Mouse (Mus musculus): ENCODE data around the gene Epor. TPM values are rescaled to one million over a fixed set of nuclear protein-coding genes. Genes with fewer than 3 reads are reported as not detected.

The Epor gene
- total and polyA plus RNA-seq, 3 experiments, result 192 to 440 TPM; not detected in 1

- TF ChIP-seq RAD21 (IDR thresholded peaks at IDR 0.05; ENCODE audit: low read depth, low read length), result no peak
- TF ChIP-seq CHD2 (IDR thresholded peaks at IDR 0.05; ENCODE audit: low read length), result no peak
- no peak for TF ChIP-seq MAX (IDR thresholded peaks at IDR 0.05; ENCODE audit: low read length)
- TF ChIP-seq ZC3H11A (IDR thresholded peaks at IDR 0.05; ENCODE audit: low read depth, low read length), result no peak
- no peak for TF ChIP-seq MEF2A (IDR thresholded peaks at IDR 0.05; ENCODE audit: extremely low read depth, insufficient replicate concordance, low read depth, low read length, poor library complexity, severe bottlenecking)
- TF ChIP-seq USF2 (IDR thresholded peaks at IDR 0.05; ENCODE audit: borderline replicate concordance in 1 of 2, insufficient read depth in 1 of 2, low read depth in 1 of 2, low read length in 2 of 2), result no peak
- no peak for TF ChIP-seq POLR2AphosphoS5 (IDR thresholded peaks at IDR 0.05; ENCODE audit: borderline replicate concordance, low read depth, low read length)
- TF ChIP-seq SIN3A (IDR thresholded peaks at IDR 0.05; ENCODE audit: low read length), result no peak
- no peak for TF ChIP-seq CHD1 (IDR thresholded peaks at IDR 0.05; ENCODE audit: low read depth, low read length)
- TF ChIP-seq MXI1 (IDR thresholded peaks at IDR 0.05; ENCODE audit: low read depth, low read length), result no peak
- no peak for TF ChIP-seq JUND (IDR thresholded peaks at IDR 0.05; ENCODE audit: low read depth, low read length)
- TF ChIP-seq RCOR1 (IDR thresholded peaks at IDR 0.05; ENCODE audit: low read depth, low read length), result no peak
- TF ChIP-seq MYC (IDR thresholded peaks at IDR 0.05; ENCODE audit: low read depth, low read length), result no peak
- no peak for TF ChIP-seq ETS1 (IDR thresholded peaks at IDR 0.05; ENCODE audit: low read depth, low read length)
- TF ChIP-seq HCFC1 (IDR thresholded peaks at IDR 0.05; ENCODE audit: low read depth, low read length), result no peak
- TF ChIP-seq GABPA (IDR thresholded peaks at IDR 0.05; ENCODE audit: low read depth, low read length), result no peak
- TF ChIP-seq CTCF (IDR thresholded peaks at IDR 0.05 in 2 of 3, conservative IDR thresholded peaks at IDR 0.05 in 1 of 3; ENCODE audit: control insufficient read depth in 1 of 3, insufficient read depth in 1 of 3, low read depth in 2 of 3, low read length in 3 of 3, poor library complexity in 1 of 3, severe bottlenecking in 1 of 3), result no peak
- TF ChIP-seq MAFK (IDR thresholded peaks at IDR 0.05; ENCODE audit: borderline replicate concordance, low read depth, low read length), result no peak
- Histone ChIP-seq H3K79me2 (ENCODE audit: control insufficient read depth, insufficient read depth, low read length, poor library complexity) (no peaks in the 10 kb centered on the region; the same call in 1 of the 2 replicates), H3K4me1 (ENCODE audit: control insufficient read depth in 1 of 2, insufficient read depth in 2 of 2, low read length in 2 of 2) (no peaks in the 10 kb centered on the region; a peak in 1 of 4 replicates), H3K4me3 (ENCODE audit: control insufficient read depth in 1 of 2, insufficient read depth in 1 of 2, low read depth in 2 of 2, low read length in 2 of 2) (no peak overlapping the region), H3K27me3 (ENCODE audit: control insufficient read depth in 1 of 2, insufficient read depth in 2 of 2, low read length in 2 of 2) (no peaks in the 10 kb centered on the region), H3K36me3 (ENCODE audit: control insufficient read depth in 1 of 2, insufficient read depth in 2 of 2, low read length in 2 of 2) (peaks cover 0 to 25% of the 10 kb centered on the region in 2 experiments; a peak in 3 of 4 replicates), H3K27ac (ENCODE audit: control insufficient read depth, low read depth, low read length) (no peak overlapping the region), H3K9ac (ENCODE audit: control insufficient read depth, low read depth, low read length, poor library complexity, severe bottlenecking) (no peak overlapping the region), H3K9me3 (replicated peaks; ENCODE audit: insufficient read depth, low read length) (no peaks in the 10 kb centered on the region)
- DNase-seq (ENCODE audit: low read depth, low spot score), result no peak
Measured at GRCm38 (mm10) chr9:22011055-22011454, 47.7 kb upstream of the Epor start.

DNA sequence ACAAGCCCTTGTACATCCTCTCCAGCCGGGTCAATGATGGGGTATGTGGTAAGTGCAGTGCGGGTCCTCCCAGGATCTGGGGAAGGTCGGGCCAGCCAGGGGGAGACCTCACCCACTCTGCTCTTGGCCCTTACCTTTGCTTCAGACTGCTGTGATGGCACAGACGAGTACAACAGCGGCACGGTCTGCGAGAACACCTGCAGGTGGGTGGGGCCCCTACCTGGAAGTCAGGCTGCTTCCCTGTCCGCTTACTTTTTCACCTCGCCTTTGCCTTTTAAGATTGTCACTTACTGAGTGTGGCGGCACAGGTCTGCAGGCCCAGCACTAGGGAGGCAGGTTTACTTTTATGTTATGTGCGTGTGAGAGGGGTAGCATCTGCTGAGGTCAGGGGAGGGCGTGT, 41.2 kb upstream of the Epor start:
- H3K4me3 ChIP-seq (ENCODE audit: control insufficient read depth in 1 of 2, insufficient read depth in 1 of 2, low read depth in 2 of 2, low read length in 2 of 2), result no peak overlapping the region

More for the DNA sequence above, 41.2 kb upstream of the Epor start:
- TF ChIP-seq JUND (IDR thresholded peaks at IDR 0.05; ENCODE audit: low read depth, low read length) (no peak), GATA1 (IDR thresholded peaks at IDR 0.05; ENCODE audit: low read depth, low read length) (no peak), SIN3A (IDR thresholded peaks at IDR 0.05; ENCODE audit: low read length) (no peak), RAD21 (IDR thresholded peaks at IDR 0.05; ENCODE audit: low read depth, low read length) (no peak), MAX (IDR thresholded peaks at IDR 0.05; ENCODE audit: low read length) (no peak), SMC3 (IDR thresholded peaks at IDR 0.05; ENCODE audit: low read depth, low read length) (no peak), MEF2A (IDR thresholded peaks at IDR 0.05; ENCODE audit: extremely low read depth, insufficient replicate concordance, low read depth, low read length, poor library complexity, severe bottlenecking) (no peak), NRF1 (IDR thresholded peaks at IDR 0.05; ENCODE audit: insufficient read depth, low read depth, low read length, poor library complexity, severe bottlenecking) (no peak), HCFC1 (IDR thresholded peaks at IDR 0.05; ENCODE audit: low read depth, low read length) (no peak), E2F4 (IDR thresholded peaks at IDR 0.05; ENCODE audit: borderline replicate concordance, low read depth, low read length) (no peak), EP300 (IDR thresholded peaks at IDR 0.05; ENCODE audit: low read depth in 1 of 2, low read length in 2 of 2) (no peak), TCF12 (IDR thresholded peaks at IDR 0.05; ENCODE audit: low read depth, low read length) (no peak), UBTF (IDR thresholded peaks at IDR 0.05; ENCODE audit: borderline replicate concordance, insufficient read depth, low read depth, low read length) (no peak)
- H3K79me2 ChIP-seq (ENCODE audit: control insufficient read depth, insufficient read depth, low read length, poor library complexity), result peaks cover 26% of the 10 kb centered on the region
- DNase-seq (ENCODE audit: low read depth, low spot score), result no peak
- H3K27ac ChIP-seq (ENCODE audit: control insufficient read depth, low read depth, low read length), result no peak overlapping the region
- peaks cover 16 to 22% of the 10 kb centered on the region in 2 experiments for H3K36me3 ChIP-seq (ENCODE audit: control insufficient read depth in 1 of 2, insufficient read depth in 2 of 2, low read length in 2 of 2)
- peaks cover 0 to 2% of the 10 kb centered on the region in 2 experiments; a peak in 1 of 4 replicates for H3K27me3 ChIP-seq (ENCODE audit: control insufficient read depth in 1 of 2, insufficient read depth in 2 of 2, low read length in 2 of 2)
- H3K4me1 ChIP-seq (ENCODE audit: control insufficient read depth in 1 of 2, insufficient read depth in 2 of 2, low read length in 2 of 2), result peaks cover 3 to 22% of the 10 kb centered on the region in 2 experiments
- no peak overlapping the region; the same call in 1 of the 2 replicates for H3K9ac ChIP-seq (ENCODE audit: control insufficient read depth, low read depth, low read length, poor library complexity, severe bottlenecking)
- H3K9me3 ChIP-seq (replicated peaks; ENCODE audit: insufficient read depth, low read length), result no peaks in the 10 kb centered on the region
